Mouse (Mus musculus) mature B cell (primary cell): ENCODE measurements around the gene Dohh.

Experiments used
- in situ Hi-C: fragments of 300-500 bp; cut with MboI; formaldehyde crosslinking; loops from 2 replicates; pipeline ENCODE4 v1.14.3; 2019

The Dohh gene

DNA sequence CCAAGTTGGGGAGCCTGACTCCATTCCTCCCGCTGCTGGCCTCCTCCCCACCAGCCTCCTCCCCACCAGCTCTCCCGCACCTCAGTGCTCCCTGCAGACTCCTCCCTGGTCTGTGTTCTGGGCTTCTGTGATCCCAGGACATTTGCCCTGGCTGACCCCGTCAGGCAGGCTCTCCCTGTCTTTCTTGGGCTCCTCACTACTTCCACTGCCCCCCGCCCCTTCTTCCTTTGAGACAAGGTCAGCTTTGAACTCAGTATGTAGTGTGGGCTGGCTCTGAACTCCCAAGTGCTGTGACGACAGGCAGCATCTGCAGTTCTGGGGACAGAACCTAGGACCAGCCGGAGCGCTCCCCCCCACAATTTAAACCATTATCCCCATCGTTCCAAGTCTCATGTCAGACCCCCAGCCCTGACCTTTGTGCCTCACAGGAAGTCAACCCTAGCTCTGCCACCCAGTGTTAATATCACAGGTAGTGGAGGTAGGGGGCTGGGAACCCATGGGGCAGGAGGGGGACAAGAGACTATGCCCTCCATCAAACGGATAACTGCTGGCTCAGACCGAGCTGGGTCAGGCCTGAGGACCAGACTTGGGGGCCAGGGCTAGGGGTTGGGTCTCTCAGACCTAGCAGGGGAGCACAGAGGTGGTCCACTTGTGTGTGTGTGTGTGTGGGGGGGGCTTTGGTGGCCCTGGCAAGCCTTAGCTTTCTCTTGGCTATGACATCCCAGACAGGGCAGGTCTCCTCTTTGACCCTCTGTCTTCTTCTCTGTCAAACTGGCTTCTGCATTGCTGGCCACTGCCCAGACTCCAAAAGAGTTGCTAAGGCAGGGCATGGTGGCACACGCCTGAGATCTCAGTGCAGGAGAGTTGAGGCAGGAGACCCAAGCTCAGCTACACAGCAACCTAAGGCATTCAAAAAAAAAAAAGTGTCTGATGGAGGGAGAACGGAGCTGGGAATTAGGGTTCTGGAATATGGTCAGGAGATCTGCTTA is 33.3 kb downstream of the Dohh start:
- in situ Hi-C loops: no loop called here

DNA sequence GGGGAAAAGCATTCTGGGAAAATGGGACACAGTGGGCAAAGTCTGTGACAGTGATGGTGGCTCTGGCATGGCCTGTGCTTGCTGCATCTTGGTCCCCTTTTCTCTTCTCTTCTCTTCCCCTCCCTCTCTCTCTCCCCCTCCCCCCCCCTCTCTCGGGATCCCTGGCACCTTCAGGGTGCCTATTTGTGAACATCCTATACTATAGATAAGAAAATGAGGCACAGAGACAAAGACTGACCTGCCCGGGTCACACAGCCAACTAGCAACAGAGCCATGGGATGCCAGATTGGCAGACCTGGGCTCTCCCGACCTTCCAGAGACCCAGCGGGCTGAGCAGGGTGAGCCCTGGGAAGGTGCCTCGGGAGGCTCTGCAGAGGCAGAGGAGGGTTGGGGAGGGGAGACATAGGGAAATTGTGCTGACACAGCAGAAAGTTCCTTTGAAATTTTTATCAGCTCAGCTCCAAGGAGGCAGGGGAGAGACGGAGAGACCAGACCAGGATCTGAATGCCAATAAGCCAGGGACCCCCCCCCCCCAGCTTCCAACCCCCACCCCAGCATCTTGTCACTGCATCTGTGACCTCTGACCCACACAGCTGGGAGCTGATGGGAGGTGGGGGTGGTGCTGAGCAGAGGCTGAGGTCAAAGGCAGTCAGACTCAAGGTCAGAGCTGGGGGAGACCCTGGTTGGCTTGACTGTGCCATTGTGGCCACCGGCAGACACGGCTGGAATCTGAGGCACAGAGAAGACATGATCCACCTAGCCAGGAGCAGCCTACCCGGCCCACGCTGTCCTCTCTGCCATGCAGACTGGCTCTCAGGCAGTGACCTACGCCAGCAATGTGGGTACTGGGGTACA is 34.2 kb downstream of the Dohh start:
- in situ Hi-C loops: no loop called here

DNA sequence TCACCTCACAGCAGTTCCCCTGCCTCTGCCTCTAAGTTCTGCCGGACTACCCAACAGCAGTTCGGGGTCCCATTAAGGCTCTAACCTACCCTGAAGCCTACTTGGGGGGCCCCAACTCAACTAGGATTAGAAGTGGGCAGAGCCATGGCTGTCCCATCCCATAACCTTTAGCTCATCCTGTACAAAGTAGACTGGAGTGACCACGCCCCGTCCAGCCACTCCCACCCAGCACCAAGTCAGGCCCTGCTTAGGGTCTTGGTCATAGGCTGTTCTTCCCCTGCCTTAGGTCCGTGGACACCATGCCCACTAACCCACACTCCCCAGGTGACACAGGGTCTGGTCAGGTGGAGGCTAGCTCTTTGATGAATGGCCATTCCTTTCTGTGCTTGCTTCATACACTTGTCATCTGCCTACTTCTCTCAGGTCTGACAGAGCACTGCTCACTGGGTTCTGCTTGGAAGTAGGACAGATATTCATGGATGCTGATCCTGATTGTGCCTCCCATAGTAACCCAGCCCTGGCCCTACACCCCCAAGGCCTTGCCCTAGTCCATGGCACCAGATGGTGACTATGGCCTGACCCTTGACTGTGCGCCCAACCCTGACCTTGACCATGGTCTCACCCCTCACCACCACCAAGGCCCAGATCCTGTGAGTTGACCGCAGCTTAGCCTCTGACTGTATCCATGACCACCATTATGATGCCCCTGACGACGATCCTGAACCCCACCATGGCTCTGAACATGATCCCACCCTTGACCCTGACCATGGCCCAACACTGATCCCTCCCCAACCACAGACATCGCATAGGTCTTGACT is 35.1 kb downstream of the Dohh start:
- in situ Hi-C loops: no loop called here

DNA sequence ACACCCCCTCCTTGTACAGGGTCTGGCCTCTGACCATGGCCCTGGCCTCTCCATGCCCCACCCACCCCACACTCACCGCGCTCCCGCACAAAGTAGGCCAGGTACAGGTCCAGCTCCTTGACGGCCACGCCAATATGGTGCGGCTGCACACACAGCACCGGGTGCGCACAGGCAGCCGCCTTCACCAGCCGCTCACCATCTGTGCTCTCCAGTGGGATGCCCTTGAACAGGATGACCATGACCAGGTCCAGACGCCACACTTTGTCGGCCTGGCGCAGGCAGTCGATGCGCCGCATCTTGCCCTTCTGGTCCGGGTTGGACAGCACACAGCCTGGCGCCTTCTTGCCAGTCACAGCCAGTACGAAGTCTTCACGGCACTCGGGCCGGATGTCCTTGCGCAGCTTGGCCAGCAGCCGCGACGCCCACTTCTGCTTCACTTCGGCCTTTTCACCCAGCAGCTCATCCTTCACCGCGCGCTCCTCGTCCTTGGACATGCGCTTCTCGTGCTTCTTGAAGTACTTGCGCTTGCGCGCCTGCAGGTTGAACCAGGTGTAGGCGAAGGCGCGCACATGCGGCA is 36.1 kb downstream of the Dohh start:
- in situ Hi-C loops: no loop called here

DNA sequence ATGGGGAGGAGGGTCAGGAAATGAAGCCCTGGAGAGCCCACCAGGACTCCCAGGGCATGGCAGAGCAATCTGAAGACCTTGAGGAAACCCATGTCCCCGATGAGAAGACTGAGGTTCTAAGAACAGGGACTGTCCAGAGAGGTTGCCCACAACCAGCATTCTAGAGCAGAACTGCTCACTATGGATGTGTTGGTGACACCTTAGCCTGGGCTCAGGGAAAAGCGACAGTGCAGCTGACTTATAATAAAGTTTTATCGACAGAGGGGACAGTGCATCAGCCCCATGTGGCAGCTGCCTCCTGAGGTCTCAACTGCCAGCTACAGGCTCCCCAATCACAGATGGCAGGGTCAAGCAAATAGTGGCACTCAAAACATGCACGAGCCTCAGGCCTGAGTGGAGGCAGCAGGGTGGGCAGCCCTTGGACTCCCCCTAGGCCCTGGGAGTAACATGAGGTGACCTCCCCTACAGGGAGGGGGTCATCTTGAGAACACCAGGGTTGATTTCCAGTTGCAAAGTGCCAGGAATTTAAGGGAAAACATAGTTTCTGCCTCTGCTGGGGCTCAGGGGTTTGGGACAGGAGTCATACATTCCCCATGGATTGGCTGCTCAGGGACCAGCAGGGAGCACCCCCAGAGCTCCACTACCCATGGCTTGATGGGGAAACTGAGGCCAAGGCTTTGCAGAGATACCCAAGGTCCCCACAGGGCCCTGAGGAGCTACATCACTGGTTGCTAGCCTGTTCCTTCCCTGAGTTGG is 37.0 kb downstream of the Dohh start:
- in situ Hi-C loops: no loop called here

DNA sequence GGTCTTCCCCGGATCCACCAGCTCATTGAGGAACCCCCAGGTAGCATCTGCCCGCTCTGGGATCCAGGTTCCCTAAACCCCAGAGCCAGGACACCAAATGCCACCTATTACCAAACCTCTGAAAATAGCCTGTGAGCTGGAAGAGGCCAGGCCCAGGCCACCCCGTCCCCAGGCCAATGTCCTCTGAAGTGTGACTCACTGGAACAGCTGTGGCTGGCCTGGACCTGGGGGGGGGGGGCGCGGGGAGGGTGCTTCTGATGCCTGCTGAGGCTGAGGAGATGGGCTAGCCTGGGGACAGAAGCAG is 37.5 kb downstream of the Dohh start:
- in situ Hi-C loops: no loop called here

DNA sequence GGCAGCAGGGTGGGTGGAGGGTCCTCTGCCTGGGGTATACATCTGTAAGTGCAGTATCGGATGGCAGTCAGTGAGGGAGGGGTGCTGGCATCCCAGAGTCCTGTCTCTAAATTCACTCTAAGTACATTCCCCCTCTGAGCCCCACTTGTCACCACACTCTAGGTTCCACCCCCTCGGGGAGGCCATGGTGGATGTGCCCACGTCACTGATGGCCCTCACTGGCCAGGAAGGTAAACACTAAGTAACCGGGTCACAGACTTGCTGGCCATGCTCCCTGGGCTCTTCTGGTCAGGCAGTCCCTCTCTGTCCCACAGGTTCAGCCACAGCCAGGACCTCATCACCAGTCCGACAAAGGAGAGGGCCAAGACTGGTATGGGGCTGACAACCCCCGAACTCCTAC is 38.0 kb downstream of the Dohh start:
- in situ Hi-C loops: no loop called here

DNA sequence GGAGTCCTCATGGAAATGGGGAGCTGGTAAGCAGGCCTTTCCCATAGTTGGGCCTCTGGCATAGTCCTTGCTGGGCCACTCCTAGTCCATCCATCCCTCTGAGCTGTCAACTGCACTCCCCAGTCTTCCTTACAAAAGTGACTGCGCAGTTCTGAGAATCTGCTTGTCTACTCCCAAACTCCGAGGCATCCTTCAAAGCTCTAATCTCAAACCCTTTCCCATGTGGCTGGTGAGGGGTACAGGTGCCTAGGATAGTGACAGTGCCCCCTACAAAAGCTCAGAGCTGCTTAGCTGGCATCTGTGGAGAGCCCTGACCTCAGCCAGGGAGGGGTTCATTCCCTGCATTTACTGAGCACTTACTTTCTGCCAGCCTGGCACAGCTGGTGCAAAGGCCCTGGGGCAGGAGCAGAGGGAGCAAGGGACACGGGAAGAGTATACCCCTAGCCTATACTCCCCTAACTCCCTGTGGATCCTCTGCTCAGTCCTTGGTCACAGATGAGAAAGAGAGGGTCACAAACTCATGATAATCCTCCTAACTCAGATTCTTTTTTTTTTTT is 38.5 kb downstream of the Dohh start:
- in situ Hi-C loops: no loop called here

DNA sequence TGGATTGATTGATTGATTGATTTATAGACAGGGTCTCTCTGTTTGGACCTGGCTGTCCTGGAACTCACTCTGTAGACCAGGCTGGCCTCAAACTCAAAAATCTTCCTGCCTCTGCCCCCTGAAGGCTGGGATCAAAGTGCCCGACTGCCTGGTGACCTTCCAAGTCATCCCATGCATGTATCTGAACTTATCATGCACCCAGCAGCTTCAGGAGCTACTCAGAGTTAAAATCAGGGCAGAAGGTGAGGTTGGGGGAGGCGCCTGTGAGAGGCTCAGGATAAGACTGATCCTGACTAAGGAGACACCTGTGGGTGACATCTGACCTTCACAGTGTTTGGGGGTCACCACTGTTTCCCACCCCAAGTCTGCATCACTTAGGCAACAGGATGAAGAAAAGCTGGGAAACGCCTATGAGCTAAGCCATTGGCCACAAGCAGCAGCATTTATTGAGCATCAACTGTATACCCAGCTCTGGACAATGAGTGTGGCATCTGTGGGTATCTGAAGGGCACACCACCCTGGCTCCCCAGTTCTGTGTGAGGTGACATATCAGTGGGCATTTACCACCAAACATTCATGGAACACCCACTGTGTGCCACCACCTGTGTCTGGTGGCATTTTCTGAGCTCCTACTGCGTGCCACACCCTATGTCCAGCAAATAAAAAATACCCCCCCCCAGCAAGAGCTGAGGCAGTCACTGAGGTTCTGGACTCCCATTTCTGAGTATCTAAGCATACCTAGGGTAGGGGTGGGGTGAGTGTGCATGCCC is 39.4 kb downstream of the Dohh start:
- in situ Hi-C loops: no loop called here

DNA sequence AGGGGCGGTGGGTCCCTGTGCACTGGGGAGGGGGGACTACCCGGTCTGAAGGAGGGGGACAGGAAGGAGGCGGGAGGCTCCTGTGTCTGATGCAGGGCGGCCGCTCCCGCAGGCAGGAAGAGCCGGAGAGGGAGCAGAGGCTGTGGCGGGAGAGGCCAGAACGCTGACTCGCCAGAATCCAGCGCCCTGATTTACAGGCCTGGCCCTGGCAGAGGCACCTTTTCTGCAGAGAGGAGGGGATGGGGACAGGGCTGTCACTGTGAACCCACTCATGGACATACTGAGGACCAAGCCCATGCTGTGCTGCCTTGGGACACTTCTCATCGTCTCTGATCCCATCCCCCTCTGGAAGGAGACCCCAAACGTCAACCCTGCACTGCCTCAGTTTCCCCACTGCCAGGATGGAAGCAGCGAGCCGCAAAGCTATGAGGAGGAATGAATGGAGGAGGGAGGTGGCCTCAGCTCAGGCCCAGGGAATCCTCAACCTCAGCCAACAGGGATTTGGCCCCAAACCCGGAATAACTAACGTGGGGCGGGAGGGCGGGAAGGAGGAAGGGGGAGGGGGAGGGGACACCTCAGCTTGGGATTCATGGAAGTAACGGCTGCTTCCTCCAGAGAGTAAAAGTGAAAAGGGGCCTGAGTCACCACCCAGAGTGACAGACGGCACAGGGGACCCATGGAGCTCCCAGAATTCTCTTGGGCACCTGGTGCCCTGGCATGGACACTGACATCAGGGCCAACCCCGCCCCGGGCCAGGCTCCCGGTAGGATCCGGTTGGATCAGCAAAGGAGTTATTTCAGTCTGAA is 40.2 kb downstream of the Dohh start:
- in situ Hi-C loops: no loop called here

DNA sequence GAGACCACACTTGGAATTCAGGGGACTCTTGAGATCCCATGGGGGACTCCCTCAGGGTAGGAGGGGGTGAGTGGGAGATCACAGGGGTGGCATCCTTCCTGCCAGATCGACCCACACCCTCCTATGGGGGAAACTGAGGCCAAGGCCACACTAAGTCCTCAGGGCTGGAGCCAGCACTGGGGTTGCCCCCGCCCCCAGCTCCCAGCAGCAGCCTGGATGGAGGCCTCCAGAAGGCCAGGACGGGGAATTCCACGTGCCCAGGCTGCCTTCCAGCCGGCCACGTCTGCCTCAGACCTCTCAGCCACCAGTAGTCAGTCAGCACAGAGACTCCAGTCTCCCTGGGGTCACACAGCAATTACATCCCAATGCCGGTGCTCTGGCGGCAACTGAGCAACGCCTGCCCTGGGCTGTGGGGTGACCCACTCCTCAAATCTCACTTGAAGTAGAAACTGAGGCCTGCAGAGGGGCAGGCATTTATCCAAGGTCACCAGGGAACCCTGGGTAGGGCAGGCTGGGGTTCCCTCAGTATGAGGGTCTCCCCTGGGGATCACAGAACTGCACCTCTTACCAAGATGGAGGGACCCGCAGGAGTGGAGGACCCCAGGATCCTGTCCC is 41.1 kb downstream of the Dohh start:
- in situ Hi-C loops: no loop called here

DNA sequence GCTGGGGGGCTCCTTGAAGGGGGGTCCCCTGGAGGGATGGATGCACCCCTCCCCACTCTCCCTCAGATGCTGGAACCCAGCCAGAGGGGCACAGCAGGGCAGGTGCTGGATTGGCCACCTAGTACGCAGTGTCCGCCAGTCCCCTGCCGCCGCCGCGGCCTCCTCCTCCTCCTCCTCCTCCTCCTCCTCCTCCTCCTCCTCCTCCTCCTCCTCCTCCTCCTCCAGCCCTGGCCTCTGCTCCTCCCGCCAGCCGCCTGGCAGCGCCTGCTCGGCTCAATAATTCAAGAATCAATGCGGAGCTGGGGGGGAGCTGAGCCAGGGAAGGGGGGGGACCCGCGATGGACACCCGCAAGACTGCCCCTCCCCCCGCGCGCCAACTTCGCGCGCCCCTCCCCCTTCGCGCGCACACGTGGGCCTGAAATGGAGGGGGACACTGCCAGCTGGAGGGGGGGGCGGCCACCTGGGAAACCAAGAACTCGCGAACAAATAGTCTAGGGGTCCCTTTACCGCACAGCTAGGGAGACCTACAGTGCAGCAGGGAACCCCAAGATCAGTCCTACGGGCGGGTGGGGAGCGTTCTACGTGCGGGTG is 41.9 kb downstream of the Dohh start:
- in situ Hi-C loops: no loop called here

DNA sequence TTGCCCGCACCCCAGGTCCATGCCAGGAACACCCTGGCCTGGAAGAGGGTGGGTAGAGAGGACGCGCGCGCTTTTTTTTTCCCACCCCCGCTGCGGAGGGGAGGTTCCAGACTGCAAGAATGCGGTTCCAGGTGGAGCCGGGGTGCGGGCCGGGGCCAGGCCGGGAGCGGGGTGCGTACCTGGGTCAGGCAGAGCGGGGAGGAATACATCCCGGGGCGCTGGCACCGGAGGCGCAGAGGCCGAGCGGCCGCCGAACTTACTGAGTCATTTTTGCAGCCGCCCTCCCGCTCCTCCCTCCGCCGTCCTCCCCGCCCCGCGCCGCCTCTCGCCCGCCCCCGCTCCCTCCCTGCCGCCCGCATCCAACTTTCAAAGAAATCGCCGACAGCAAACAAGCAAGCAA is 42.7 kb downstream of the Dohh start:
- in situ Hi-C loops: no loop called here

DNA sequence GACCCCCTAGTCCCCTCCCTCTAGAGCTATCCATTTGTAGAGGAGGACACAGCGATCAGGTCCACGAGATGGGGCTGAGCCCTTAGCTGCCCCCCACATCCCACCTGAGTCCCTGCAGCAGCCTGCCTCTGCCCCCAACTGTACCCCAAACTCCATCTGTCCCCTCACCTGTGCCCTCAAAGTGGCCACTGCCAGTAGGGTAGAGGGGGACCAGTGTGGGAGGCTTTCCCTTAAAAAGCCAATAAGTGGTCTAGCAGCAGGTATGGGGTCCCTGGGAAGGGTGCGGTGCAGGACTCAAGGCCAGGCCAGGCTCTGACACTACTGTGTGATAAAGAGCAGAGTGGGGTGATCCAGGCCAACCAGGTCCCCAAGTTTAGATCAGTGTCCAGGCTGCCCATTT is 43.1 kb downstream of the Dohh start:
- in situ Hi-C loops: no loop called here

DNA sequence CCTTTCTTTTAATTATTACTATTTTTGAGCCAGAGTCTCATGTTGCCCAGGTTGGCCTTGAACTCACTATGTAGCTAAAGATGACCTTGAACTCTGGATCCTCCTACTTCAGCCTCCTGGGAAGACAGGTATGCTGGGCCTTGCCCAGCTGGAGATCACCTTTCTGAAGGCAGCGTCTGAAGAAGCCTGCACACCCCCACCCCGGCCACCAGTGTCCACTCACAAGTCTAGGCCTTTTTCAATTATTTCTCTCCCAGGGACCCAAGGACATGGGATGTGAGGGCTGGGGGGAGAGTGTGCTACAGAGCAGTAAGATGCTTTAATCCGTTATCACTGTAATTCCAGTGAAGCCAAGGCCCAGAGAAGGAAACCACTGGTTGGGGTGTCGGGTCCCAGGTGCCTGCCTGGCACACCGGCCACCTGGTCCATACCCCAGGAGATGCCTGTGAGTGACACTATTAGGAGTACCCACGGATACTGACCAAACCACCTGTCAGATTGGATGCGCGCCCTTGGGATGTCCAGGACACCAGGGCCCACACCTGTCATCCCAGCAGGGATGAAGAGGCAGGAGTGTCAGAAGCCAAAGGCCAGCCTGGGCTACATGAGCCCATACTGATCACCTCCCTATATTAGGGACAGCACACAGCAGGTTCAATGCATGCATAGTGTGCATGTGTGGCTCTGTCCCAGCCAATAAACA is 43.7 kb downstream of the Dohh start:
- in situ Hi-C loops: no loop called here

DNA sequence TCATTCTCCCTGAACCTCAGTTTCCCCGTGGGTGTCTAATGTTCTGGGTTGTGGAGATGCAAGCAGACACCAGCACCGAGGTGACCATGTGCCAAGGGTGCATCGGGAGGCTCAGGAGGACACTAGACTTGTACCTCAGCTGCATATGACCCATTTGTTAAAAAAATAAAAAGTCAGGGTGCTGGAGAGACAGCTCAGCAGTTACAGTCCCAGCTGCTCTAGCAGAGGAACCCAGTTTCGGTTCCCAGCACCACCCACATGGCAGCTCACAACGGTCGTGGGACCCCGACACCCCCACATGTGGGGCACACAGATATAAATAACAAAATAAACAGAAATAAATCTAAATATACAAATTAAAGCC is 44.3 kb downstream of the Dohh start:
- in situ Hi-C loops: no loop called here

DNA sequence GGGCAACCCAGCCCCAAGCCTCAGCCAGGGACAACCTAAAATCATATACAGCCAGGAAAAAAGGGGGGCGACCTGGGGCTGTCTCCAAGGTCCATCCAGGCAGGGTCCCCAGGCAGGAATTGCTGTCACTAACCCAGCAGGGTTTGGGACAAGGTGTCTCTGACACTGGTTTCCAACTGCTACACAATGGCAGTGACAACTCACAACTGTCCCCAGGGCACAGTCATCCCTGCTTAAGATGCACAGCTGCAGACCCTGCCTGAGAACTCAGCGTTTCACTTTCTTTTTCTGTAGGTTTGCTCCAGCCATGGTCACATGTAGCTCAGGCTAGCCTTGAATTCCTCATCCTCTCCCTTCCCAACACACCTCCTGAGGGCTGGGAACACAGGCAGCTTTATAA is 44.9 kb downstream of the Dohh start:
- in situ Hi-C loops: no loop called here

DNA sequence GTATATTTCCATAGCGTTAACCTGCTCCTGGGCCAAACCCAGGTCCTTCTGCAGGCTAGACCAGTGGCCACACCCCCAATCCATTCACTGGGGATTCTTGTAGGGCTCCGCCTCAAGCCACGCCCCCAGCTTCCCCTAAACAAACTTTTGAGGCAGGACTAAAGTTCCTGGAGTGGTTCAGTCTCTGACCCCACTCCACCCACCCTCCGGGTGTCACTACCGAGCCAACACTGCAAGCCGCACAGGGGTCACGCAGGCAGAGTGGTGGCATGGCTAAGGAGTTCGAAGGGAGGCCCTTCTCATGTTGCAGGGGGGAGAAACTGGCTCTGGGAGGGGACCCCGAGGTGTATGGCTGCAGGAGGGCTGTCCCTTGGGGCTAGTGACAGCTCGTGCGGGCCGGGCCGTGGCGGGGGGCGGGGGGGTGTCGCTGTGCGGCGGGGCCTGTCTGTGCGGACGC is 45.4 kb downstream of the Dohh start:
- in situ Hi-C loops: no loop called here
